Comparison of ENCODE assay signal across 34 mouse cellular contexts in genomic region chr12:106519141-106519540, GRCm38 (mm10).
"Had no signal": no experiment of that assay in that cellular context is flagged by ENCODE, and none has a peak within 500 bp of the region (broad histone marks: within the 10 kb centered on the region; RNA-seq: fewer than 3 reads in every experiment).

No protein-coding gene starts in this region.

- DNase-seq: heart, adult 2 months; heart, postnatal 14 days; heart, postnatal 36 days; heart, postnatal 4 days; kidney, adult 11 months; kidney, adult 18-20 months; kidney, adult 2 months; kidney, adult 8-10 months; kidney, adult 9 months; kidney, postnatal 10 days; kidney, postnatal 14 days; kidney, postnatal 25 days; kidney, postnatal 36 days; kidney, postnatal 4 days; layer of hippocampus, adult 9-11 months; layer of hippocampus, postnatal 36 days had no signal

- H3K4me3 ChIP-seq: heart, adult 2 months; heart, embryonic 12.5 days; heart, embryonic 13.5 days; heart, embryonic 15.5 days; hindbrain, embryonic 10.5 days; hindbrain, embryonic 12.5 days; hindbrain, embryonic 13.5 days; hindbrain, embryonic 15.5 days; intestine, embryonic 15.5 days; kidney, embryonic 15.5 days; layer of hippocampus, adult 2 months had no signal

- H3K4me1 ChIP-seq: heart, embryonic 13.5 days; heart, embryonic 15.5 days; hindbrain, embryonic 15.5 days; intestine, embryonic 15.5 days; kidney, embryonic 15.5 days had no signal

- ATAC-seq: hindbrain, embryonic 16.5 days; hindbrain, postnatal 0 days; inflammation-experienced regulatory T-cells, adult 6 months; intestine, embryonic 15.5 days; intestine, embryonic 16.5 days; intestine, postnatal 0 days had no signal

- H3K9me3 ChIP-seq: heart, embryonic 12.5 days; heart, embryonic 13.5 days; heart, embryonic 15.5 days; hindbrain, embryonic 10.5 days; hindbrain, embryonic 12.5 days; hindbrain, embryonic 13.5 days; hindbrain, embryonic 15.5 days; intestine, embryonic 15.5 days; kidney, embryonic 15.5 days had no signal

- H3K36me3 ChIP-seq: heart, embryonic 12.5 days; heart, embryonic 13.5 days; heart, embryonic 15.5 days; hindbrain, embryonic 10.5 days; hindbrain, embryonic 12.5 days; hindbrain, embryonic 13.5 days; hindbrain, embryonic 15.5 days; intestine, embryonic 15.5 days; kidney, embryonic 15.5 days had no signal

- H3K4me2 ChIP-seq: heart, embryonic 11.5 days; heart, embryonic 12.5 days; heart, embryonic 13.5 days; heart, embryonic 15.5 days; hindbrain, embryonic 12.5 days; hindbrain, embryonic 13.5 days; hindbrain, embryonic 14.5 days; hindbrain, embryonic 15.5 days; intestine, embryonic 15.5 days; kidney, embryonic 15.5 days had no signal

- H3K27me3 ChIP-seq: hindbrain, embryonic 12.5 days; hindbrain, embryonic 15.5 days; intestine, embryonic 15.5 days had no signal

- H3K27ac ChIP-seq: heart, adult 2 months; heart, embryonic 13.5 days; heart, embryonic 15.5 days; hindbrain, embryonic 10.5 days; hindbrain, embryonic 12.5 days; hindbrain, embryonic 13.5 days; hindbrain, embryonic 14.5 days; hindbrain, embryonic 15.5 days; hindbrain, postnatal 0 days; intestine, embryonic 15.5 days; kidney, embryonic 15.5 days; kidney, postnatal 0 days; layer of hippocampus, adult 2 months had no signal

- H3K9ac ChIP-seq: heart, embryonic 12.5 days; heart, embryonic 13.5 days; heart, embryonic 15.5 days; hindbrain, embryonic 12.5 days; hindbrain, embryonic 13.5 days; hindbrain, embryonic 14.5 days; hindbrain, embryonic 15.5 days; intestine, embryonic 15.5 days; kidney, embryonic 15.5 days had no signal
